Mouse (Mus musculus) embryonic facial prominence, embryonic 11.5 days (tissue): ENCODE results near the gene Kat2a. TPM values are rescaled to one million over a fixed set of nuclear protein-coding genes. Genes with fewer than 3 reads are reported as not detected.

ENCODE experiments used
- ATAC-seq: fragments of 200-750 bp; cut with Nextera tagmentation; replicated peaks from 2 replicates; pipeline ENCODE4 v1.8.0; 2017; ENCODE audit warnings: low read depth; ENCODE audit not compliant: insufficient number of reproducible peaks, low FRiP score, low TSS enrichment
- DNase-seq: peaks from one replicate; pipeline ENCODE4 v3.0.0-alpha.2; 2015; ENCODE audit warnings: low spot score
- H3K27ac ChIP-seq: fragments of 300-500 bp; sonication (generic); replicated peaks from 2 replicates; pipeline ENCODE4 v1.5.1; 2014; ENCODE audit warnings: mild to moderate bottlenecking, low read depth, low read length, control low read depth
- H3K27me3 ChIP-seq: fragments of 300-500 bp; sonication (generic); 2 replicates; pipeline ENCODE4 v1.6.1; 2014; ENCODE audit warnings: mild to moderate bottlenecking, low read length, moderate library complexity, mixed read lengths; ENCODE audit not compliant: control insufficient read depth, insufficient read depth
- H3K36me3 ChIP-seq: fragments of 300-500 bp; sonication (generic); replicated peaks from 2 replicates; pipeline ENCODE4 v1.6.1; 2014; ENCODE audit warnings: low read depth, mild to moderate bottlenecking, low read length, moderate library complexity, mixed read lengths; ENCODE audit not compliant: control insufficient read depth, insufficient read depth
- H3K4me1 ChIP-seq: fragments of 300-500 bp; sonication (generic); 2 replicates; pipeline ENCODE4 v1.6.1; 2014; ENCODE audit warnings: low read length, mixed read lengths; ENCODE audit not compliant: control insufficient read depth, insufficient read depth
- H3K4me2 ChIP-seq: fragments of 300-500 bp; sonication (generic); 2 replicates; pipeline ENCODE4 v1.6.1; 2014; ENCODE audit warnings: low read depth, mild to moderate bottlenecking, control low read depth, low read length, moderate library complexity
- H3K4me3 ChIP-seq: fragments of 300-500 bp; sonication (generic); 2 replicates; pipeline ENCODE4 v1.5.1; 2014; ENCODE audit warnings: low read depth, low read length, control low read depth
- H3K9ac ChIP-seq: fragments of 300-500 bp; sonication (generic); replicated peaks from 2 replicates; pipeline ENCODE4 v1.6.1; 2014; ENCODE audit warnings: mild to moderate bottlenecking, control low read depth, low read length
- H3K9me3 ChIP-seq: fragments of 300-500 bp; sonication (generic); replicated peaks from 2 replicates; pipeline ENCODE4 v1.6.1; 2016; ENCODE audit warnings: mild to moderate bottlenecking, low read length, inconsistent platforms, mixed read lengths; ENCODE audit not compliant: control insufficient read depth
- WGBS: fragments of 180-500 bp; shearing (Covaris S2); extraction: QIAGEN DNeasy Blood & Tissue Kit; methylation state at CpG from one replicate; pipeline ENCODE4 v1.1.7; 2014; 5-methylcytosine and 5-hydroxymethylcytosine counted together
- polyA plus RNA-seq: library from polyadenylated mRNA; unstranded; fragments of >200 nt; fragmentation: Nextera tagmentation; extraction: Ambion mirVana; gene quantifications from 2 replicates; pipeline ENCODE4 v1.2.1, GENCODE M21; 2014

Gene Kat2a
- polyA plus RNA-seq, 1 experiment from 2014 or later, result 49.9 TPM

GRCm38 (mm10) chr11:100703366-100703765 lies 8.9 kb downstream of the Kat2a start:
- WGBS, result 66% methylated on average over 11 of the region's 11 CpGs
- no peaks in the 10 kb centered on the region for H3K27me3 ChIP-seq

GRCm38 (mm10) chr11:100702906-100703305 lies 9.4 kb downstream of the Kat2a start:
- no peaks in the 10 kb centered on the region for H3K4me1 ChIP-seq
- no peak overlapping the region for H3K4me3 ChIP-seq
- no peak overlapping the region for H3K9ac ChIP-seq
- no peak overlapping the region for H3K4me2 ChIP-seq
- no peaks in the 10 kb centered on the region for H3K27me3 ChIP-seq
- DNase-seq (no peak), ATAC-seq (no peak)
- H3K27ac ChIP-seq, result no peak overlapping the region
- no peaks in the 10 kb centered on the region for H3K9me3 ChIP-seq
- no peaks in the 10 kb centered on the region; the same call in 1 of the 2 replicates for H3K36me3 ChIP-seq
- 46% methylated on average over 7 of the region's 7 CpGs for WGBS

More at GRCm38 (mm10) chr11:100703366-100703765, 8.9 kb downstream of the Kat2a start:
- Histone ChIP-seq H3K9ac (no peak overlapping the region), H3K4me1 (no peaks in the 10 kb centered on the region), H3K4me2 (no peak overlapping the region), H3K9me3 (no peaks in the 10 kb centered on the region), H3K36me3 (no peaks in the 10 kb centered on the region; the same call in none of the 2 replicates), H3K4me3 (no peak overlapping the region), H3K27ac (no peak overlapping the region)
- no peak for DNase-seq
- no peak for ATAC-seq

- WGBS, result 35% methylated on average over 19 of the region's 19 CpGs
- ATAC-seq (no peak), DNase-seq (peak; percentile 86)
- H3K36me3 ChIP-seq, result no peaks in the 10 kb centered on the region; the same call in 1 of the 2 replicates
- H3K27ac ChIP-seq, result no peak overlapping the region
- H3K9me3 ChIP-seq, result no peaks in the 10 kb centered on the region
- H3K4me3 ChIP-seq, result no peak overlapping the region
- no peaks in the 10 kb centered on the region for H3K27me3 ChIP-seq
- no peaks in the 10 kb centered on the region for H3K4me1 ChIP-seq
- H3K9ac ChIP-seq, result no peak overlapping the region
- H3K4me2 ChIP-seq, result no peak overlapping the region
Observed at GRCm38 (mm10) chr11:100702081-100702851, 10.0 kb downstream of the Kat2a start.

GRCm38 (mm10) chr11:100701301-100701700 lies 11.0 kb downstream of the Kat2a start:
- WGBS, result 3% methylated on average over 14 of the region's 14 CpGs
- Histone ChIP-seq H3K4me1 (no peaks in the 10 kb centered on the region), H3K36me3 (no peaks in the 10 kb centered on the region; the same call in 1 of the 2 replicates), H3K9me3 (no peaks in the 10 kb centered on the region), H3K4me2 (peak overlapping the region; percentile 30), H3K27me3 (no peaks in the 10 kb centered on the region), H3K9ac (peak overlapping the region; percentile 3; the same call in 1 of the 2 replicates), H3K27ac (no peak overlapping the region), H3K4me3 (0 out of 2 replicates have a peak overlapping the region, but pooled peaks have one; percentile 12)
- ATAC-seq (no peak), DNase-seq (peak; percentile 57)

- no peak overlapping the region for H3K27ac ChIP-seq
- no peak overlapping the region for H3K9ac ChIP-seq
- H3K4me1 ChIP-seq, result no peaks in the 10 kb centered on the region
- WGBS, result 76% methylated on average over 3 of the region's 3 CpGs
- no peaks in the 10 kb centered on the region for H3K36me3 ChIP-seq
- no peak overlapping the region for H3K4me2 ChIP-seq
- no peak overlapping the region for H3K4me3 ChIP-seq
- H3K27me3 ChIP-seq, result no peaks in the 10 kb centered on the region
- ATAC-seq (no peak), DNase-seq (no peak)
- no peaks in the 10 kb centered on the region for H3K9me3 ChIP-seq
Observed at GRCm38 (mm10) chr11:100700710-100701109, 11.6 kb downstream of the Kat2a start.

GRCm38 (mm10) chr11:100697921-100698320 lies 14.3 kb downstream of the Kat2a start:
- ATAC-seq, result no peak
- Histone ChIP-seq H3K27ac (no peak overlapping the region), H3K4me2 (no peak overlapping the region), H3K27me3 (peaks cover under 1% of the 10 kb centered on the region; the same call in 1 of the 2 replicates), H3K4me3 (no peak overlapping the region), H3K36me3 (no peaks in the 10 kb centered on the region), H3K9ac (no peak overlapping the region), H3K4me1 (peaks cover 3% of the 10 kb centered on the region; the same call in 1 of the 2 replicates), H3K9me3 (no peaks in the 10 kb centered on the region)
- no peak for DNase-seq
- 74% methylated on average over 7 of the region's 7 CpGs for WGBS

- H3K27ac ChIP-seq, result no peak overlapping the region
- no peaks in the 10 kb centered on the region for H3K36me3 ChIP-seq
- H3K9ac ChIP-seq, result no peak overlapping the region
- H3K4me2 ChIP-seq, result no peak overlapping the region
- H3K9me3 ChIP-seq, result no peaks in the 10 kb centered on the region
- 26% methylated on average over 5 of the region's 5 CpGs for WGBS
- peaks cover 5% of the 10 kb centered on the region for H3K27me3 ChIP-seq
- ATAC-seq, result no peak; the same call in 1 of the 2 replicates
- peaks cover 3% of the 10 kb centered on the region; the same call in 1 of the 2 replicates for H3K4me1 ChIP-seq
- no peak overlapping the region for H3K4me3 ChIP-seq
- peak; percentile 70 for DNase-seq
Observed at GRCm38 (mm10) chr11:100694926-100695325, 17.3 kb downstream of the Kat2a start.

GRCm38 (mm10) chr11:100693154-100693553 lies 19.1 kb downstream of the Kat2a start:
- no peak overlapping the region for H3K4me2 ChIP-seq
- no peaks in the 10 kb centered on the region for H3K9me3 ChIP-seq
- no peak overlapping the region for H3K4me3 ChIP-seq
- H3K27me3 ChIP-seq, result peaks cover 5% of the 10 kb centered on the region
- no peaks in the 10 kb centered on the region for H3K36me3 ChIP-seq
- no peak overlapping the region for H3K9ac ChIP-seq
- no peak for DNase-seq
- 24% methylated on average over 5 of the region's 5 CpGs for WGBS
- ATAC-seq, result no peak
- H3K4me1 ChIP-seq, result peaks cover 3% of the 10 kb centered on the region; the same call in 1 of the 2 replicates
- no peak overlapping the region for H3K27ac ChIP-seq
